Mouse (Mus musculus): ENCODE measurements around the gene Prpf4b.
"Not testable (repeated sequence)": the region's sequence is repeated elsewhere in the genome, so short reads cannot be mapped to it uniquely, and the experiment has no call there.

Prpf4b gene

DNA sequence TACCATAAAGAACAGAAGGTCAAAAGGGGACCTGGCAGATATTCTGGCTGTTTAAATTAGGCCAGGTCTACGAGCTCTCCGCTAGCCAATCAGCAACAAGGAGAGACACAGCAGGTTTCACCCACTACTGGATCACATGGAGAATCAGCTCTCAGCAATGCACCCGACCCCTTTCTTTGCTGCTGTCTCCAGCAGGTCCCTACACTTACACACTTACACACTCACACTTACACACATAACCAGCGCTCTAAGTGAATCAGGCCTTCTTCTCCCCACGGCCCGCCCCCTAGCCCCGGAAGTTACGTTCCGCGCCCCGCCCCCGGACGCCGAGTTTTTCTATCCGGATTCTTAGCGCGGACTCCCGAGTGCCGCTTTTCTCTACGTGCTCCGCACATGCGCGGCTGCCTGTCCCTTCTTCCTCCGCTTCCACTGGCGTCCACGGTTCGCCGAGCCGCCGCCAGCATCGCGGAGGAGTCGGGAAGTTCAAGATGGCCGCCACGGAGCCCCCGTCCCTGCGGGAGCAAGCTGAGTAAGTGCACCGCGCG is at the start of gene Prpf4b:
Prpf4b (plus strand) TSS at position 137 of the 545 bp plus-strand sequence.
- peak; percentile 87 for DNase-seq (ENCODE audit: low spot score)

DNA sequence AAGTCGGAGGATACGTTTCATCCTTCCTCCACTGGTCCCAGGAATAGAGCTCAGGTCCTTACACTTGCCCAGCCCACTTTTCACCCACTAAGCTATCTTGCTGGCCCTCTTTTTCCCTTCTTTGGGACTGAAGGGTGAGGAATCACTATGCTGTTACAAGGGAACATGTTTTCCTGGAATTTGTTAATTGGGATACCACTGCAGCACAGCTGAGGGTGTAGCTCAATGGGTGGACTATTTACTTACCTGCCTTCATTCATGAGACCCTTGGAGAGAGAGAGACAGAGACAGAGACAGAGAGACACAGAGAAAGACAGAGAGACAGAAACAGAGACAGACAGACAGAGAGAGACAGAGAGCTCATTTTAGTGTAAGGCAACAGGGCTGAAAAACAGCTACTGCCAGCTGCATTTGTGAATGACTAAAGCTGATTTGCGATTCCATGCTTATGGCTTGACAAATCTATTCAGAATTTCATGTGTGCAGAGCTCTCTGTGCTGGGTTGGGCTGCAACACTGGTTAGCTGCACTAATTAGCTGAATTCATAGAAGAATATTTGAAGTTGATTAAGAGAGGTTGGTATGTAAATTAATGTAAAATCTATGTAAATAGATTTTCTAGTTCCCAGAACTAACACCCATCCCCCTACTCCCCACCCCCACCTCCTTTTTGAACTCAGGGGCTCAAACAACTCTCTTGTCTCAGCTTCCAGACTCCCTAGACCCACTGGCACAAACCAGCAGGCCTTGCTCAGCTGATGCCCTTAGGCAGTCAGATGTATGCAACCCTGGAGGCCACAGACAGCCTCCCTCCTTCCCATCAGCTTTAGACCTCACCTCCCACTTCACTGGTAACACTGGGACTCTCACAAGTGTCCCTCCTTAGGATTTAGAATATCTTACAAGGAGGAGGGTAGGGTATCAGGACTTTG is 48.1 kb upstream of the Prpf4b start:
- no peak for DNase-seq (ENCODE audit: low spot score)

- no peak for DNase-seq (ENCODE audit: low spot score)
Observed at GRCm38 (mm10) chr13:34827988-34828882, 46.9 kb upstream of the Prpf4b start.

DNA sequence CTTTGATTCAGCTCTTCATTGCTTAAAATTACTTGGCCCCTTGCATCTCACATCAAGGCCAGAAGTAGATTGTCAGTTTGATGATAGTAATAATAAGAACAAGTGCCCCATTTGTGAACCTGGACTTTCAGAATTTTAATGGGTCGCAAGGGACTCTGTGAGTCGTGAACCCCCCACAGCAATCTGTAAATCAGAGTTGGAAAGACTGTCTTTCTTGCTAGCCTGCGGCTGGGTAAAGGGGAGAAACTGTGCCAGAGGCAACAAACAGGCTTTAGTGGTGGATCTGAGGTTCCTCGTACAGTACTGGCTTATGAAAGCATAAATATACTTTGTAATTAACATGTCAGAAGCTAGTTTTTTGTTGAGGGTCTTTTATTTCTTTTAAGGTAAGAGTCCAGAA is 32.3 kb upstream of the Prpf4b start:
- DNase-seq (ENCODE audit: low spot score) = no peak

GRCm38 (mm10) chr13:34850759-34851158 is 24.3 kb upstream of the Prpf4b start:
- no peak for DNase-seq (ENCODE audit: low spot score)

- no peak for DNase-seq (ENCODE audit: low spot score)
Observed at GRCm38 (mm10) chr13:34851191-34851784, 23.8 kb upstream of the Prpf4b start.

- no peak for DNase-seq (ENCODE audit: low spot score)
Observed at GRCm38 (mm10) chr13:34857526-34857925, 17.6 kb upstream of the Prpf4b start.

DNA sequence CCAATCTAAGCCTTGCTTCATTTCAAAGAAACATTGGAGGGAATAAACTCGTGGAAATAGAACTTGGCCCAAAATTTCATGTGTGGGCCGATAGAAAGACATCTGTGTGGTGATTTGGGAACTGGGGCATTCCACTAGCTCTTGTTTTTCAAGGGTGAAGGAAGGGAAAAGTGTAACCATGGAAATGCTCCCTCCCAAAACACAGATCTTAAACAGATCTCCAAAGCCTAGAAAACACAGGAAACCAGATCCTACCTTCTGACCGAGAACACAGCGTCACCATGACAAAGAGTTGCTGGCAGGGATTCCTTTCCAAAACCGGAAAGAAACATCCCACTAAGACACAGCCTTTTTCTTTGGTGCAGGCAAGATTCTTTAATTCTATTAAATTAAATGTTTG is 15.7 kb upstream of the Prpf4b start:
- DNase-seq (ENCODE audit: low spot score) = no peak

GRCm38 (mm10) chr13:34861166-34861565 is 13.9 kb upstream of the Prpf4b start:
- DNase-seq (ENCODE audit: low spot score) = not testable (repeated sequence)

DNA sequence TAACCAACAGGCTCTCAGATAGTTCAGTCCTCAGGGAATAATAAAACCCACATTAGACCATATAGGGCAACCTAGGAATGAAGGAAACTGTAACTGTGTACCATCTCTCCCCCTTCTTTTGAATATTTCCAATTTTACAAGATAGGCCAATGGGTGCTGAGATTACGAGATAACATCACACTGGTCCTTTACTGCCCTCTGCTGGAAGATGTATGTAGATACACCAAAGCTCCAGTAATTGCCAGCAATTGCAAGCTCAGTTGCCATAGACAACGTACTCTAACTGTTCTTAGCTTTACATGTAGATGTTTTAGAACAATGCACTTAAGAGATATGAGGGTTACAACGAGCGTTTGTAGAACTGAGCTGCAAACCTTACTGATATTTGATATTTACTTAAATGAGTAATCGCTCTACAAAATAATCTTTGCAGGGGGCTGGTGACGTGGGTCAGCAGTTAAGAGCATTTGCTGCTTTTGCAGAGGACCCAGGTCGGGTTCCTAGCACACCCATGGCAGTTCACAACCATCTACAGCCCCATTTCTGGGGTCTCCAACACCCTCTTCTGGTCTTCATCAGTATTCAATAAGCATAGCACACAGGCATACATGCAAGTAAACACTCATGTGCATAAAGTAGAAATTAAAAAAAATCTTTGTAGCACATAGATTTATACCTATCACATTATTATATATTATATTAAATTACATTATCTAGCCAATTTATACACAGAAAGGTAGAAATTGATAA is 10.5 kb upstream of the Prpf4b start:
- DNase-seq (ENCODE audit: low spot score) = no peak

- peak; percentile 94 for DNase-seq (ENCODE audit: low spot score)
Observed at GRCm38 (mm10) chr13:34873801-34874681, 1.1 kb upstream of the Prpf4b start.

DNA sequence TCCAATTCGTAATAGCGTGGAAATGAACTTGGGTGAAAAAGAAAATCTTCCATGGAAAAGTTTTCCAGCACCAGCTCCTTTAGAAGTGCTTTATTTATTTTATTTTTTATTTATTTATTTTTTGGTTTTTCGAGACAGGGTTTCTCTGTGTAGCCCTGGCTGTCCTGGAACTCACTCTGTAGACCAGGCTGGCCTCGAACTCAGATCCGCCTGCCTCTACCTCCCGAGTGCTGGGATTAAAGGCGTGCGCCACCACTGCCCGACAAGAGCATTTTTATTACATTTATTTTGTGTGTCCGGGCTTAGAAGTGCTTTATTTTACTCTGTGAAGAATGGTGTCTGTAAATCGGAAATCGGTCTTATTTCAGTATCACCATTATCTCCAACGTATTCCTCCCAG is 366 bp upstream of the Prpf4b start:
- DNase-seq (ENCODE audit: low spot score) = not testable (repeated sequence)

- peak; percentile 38 for DNase-seq (ENCODE audit: low spot score)
Observed at GRCm38 (mm10) chr13:34875741-34876445, 791 bp downstream of the Prpf4b start.

DNA sequence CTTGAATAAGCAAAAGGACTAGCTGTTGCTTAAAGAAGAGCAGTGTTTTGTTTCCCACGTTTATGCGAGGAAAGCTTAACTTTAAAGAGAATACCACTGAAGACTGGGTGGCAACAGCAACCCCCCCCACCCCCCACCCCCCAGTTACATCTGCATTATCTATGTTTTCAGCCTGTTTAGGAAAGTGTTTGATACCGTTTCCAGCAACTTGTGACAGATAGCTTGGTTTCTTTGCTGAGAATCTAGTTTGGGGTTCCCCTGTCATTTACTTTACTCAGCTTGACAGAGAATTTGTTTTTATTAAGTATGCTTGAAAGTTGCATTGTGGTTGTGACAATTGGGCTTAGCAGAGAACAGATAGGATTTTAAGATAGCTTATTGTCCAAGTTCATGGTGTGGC is 1.4 kb downstream of the Prpf4b start:
- no peak for DNase-seq (ENCODE audit: low spot score)

- DNase-seq (ENCODE audit: low spot score) = no peak
Observed at GRCm38 (mm10) chr13:34892871-34893270, 17.8 kb downstream of the Prpf4b start.

- DNase-seq (ENCODE audit: low spot score) = no peak
Observed at GRCm38 (mm10) chr13:34914614-34915013, 39.5 kb downstream of the Prpf4b start.

GRCm38 (mm10) chr13:34916520-34917167 is 41.5 kb downstream of the Prpf4b start:
- DNase-seq (ENCODE audit: low spot score) = no peak

- no peak for DNase-seq (ENCODE audit: low spot score)
Observed at GRCm38 (mm10) chr13:34924210-34924609, 49.1 kb downstream of the Prpf4b start, which contains the start of the genes Fam217a and 4933417A18Rik. Fam217a (minus strand) TSS chr13:34924310. 4933417A18Rik (plus strand) TSS chr13:34924409.
